Mouse (Mus musculus): ENCODE data around the gene Fscn1. TPM values are rescaled to one million over a fixed set of nuclear protein-coding genes. Genes with fewer than 3 reads are reported as not detected.

The Fscn1 gene
- 243 and 313 TPM in 2 replicates for polyA plus RNA-seq (2021; fragmentation: Nextera tagmentation)
- long read RNA-seq, experiment 1, transcript Fscn1-201 (5 exons, 2,675 nt) = major isoform, 16 of 33 reads
- long read RNA-seq, experiment 1, partial matches to known transcripts = 0 of 33 reads
- long read RNA-seq, experiment 1, other reads (novel, unspliced or antisense) = 17 of 33 reads
- long read RNA-seq, experiment 2, transcript Fscn1-201 (5 exons, 2,675 nt) = major isoform, 511 of 530 reads
- long read RNA-seq, experiment 2, partial matches to known transcripts = 3 of 530 reads
- long read RNA-seq, experiment 2, other reads (novel, unspliced or antisense) = 16 of 530 reads

DNA sequence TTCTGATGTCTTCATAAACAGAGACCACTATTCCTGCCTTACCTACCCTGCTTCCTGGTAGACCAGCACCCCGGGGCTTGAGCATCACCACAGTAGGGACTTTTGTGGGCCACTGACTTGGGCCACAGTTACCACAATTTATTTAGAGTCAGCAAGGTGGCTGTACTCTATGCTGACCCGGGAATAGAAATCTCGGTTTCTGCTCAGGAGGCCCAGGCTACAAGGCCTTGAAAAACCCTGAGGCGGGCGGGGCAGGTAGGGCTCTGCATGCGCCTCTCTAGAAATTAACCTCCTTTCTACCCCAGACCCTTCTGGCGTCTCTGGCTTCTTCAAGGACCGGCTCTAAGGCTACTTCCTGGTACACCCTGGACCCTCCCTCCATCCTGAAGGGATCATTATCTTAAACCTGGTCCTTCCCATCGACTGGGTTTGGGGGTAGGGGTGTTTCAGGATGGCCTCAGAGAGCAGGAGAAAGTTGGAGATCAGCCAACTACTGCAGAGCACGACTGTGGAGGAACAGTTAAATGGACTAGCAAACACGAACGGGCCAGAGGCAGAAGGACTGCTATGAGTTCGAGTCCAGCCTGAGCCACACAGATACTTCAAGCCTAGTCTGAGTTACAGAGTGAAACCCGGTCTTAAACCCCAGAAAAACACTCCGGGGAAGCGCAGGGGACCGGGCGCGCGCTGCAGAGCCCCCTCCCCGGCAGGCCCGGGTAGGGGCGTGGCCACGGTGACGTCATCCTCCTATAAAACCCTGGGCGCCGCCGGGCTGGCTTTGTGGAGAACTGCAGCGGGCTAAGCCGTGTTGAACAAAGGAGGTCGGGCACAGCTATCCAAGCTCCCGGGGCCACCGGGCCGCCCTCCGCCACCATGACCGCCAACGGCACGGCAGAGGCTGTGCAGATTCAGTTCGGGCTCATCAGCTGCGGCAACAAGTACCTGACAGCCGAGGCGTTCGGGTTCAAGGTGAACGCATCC lies at the start of gene Fscn1:
Gene Fscn1, plus strand, starts transcription at position 768 of the 981 bp plus-strand sequence.

Other genes with a start within 250 kb of the Fscn1 start
- 3.7 and 4.8 TPM in 2 replicates for gene Tnrc18, start 142.7 kb upstream of the Fscn1 start, polyA plus RNA-seq (2021; fragmentation: Nextera tagmentation)
- gene Fbxl18, start 64.9 kb upstream of the Fscn1 start, polyA plus RNA-seq (2021; fragmentation: Nextera tagmentation) = 19.3 and 24.7 TPM in 2 replicates
- gene Actb, start 53.6 kb upstream of the Fscn1 start, polyA plus RNA-seq (2021; fragmentation: Nextera tagmentation) = 3,999 and 8,580 TPM in 2 replicates
- gene Rnf216, start 152.7 kb downstream of the Fscn1 start, polyA plus RNA-seq (2021; fragmentation: Nextera tagmentation) = 13.7 and 15.0 TPM in 2 replicates
- gene Olfr718-ps1, start 187.2 kb downstream of the Fscn1 start, polyA plus RNA-seq (2021; fragmentation: Nextera tagmentation) = not detected in 2 replicates
- gene Rbak, start 220.4 kb downstream of the Fscn1 start, polyA plus RNA-seq (2021; fragmentation: Nextera tagmentation) = 4.6 and 4.8 TPM in 2 replicates
- gene Spdye4b, start 220.7 kb downstream of the Fscn1 start, polyA plus RNA-seq (2021; fragmentation: Nextera tagmentation) = not detected in 2 replicates

Data from layer of hippocampus, adult 6 months (tissue).